Mouse (Mus musculus): ENCODE measurements around the gene Ptpn7.

- TF ChIP-seq CTCF (IDR thresholded peaks at IDR 0.05; ENCODE audit: extremely low read depth, insufficient read length, insufficient replicate concordance, low read depth, low read length) (peak; percentile 58; the same call in 1 of the 2 replicates), POLR2A (IDR thresholded peaks at IDR 0.05; ENCODE audit: low read depth, low read length) (no peak)
These were observed 39.5 kb downstream of the Ptpn7 start for GRCm38 (mm10) chr1:135171984-135172383.

Data from small intestine, adult 2 months (tissue).